Mouse (Mus musculus) gastrocnemius, postnatal 36 days (tissue): ENCODE measurements around the gene Arid3a. TPM values are rescaled to one million over a fixed set of nuclear protein-coding genes. Genes with fewer than 3 reads are reported as not detected.
"Not testable (repeated sequence)": the region's sequence is repeated elsewhere in the genome, so short reads cannot be mapped to it uniquely, and the experiment has no call there.

Experiments
- DNase-seq, 2 experiments: peaks; one replicate each; pipeline ENCODE4 v3.0.0; 2022
- intact Hi-C: fragments of 180-260 bp; cut with DNase I; formaldehyde crosslinking; loops from one replicate; pipeline ENCODE4 v1.15.1; 2025
- total RNA-seq, 2 experiments: library from RNA; stranded (reverse); gene quantifications; 2 replicates each; pipeline ENCODE4 v1.2.3; 2021

Arid3a gene
- total RNA-seq, 2 experiments from 2014 or later, result 1.3 to 1.8 TPM

DNA sequence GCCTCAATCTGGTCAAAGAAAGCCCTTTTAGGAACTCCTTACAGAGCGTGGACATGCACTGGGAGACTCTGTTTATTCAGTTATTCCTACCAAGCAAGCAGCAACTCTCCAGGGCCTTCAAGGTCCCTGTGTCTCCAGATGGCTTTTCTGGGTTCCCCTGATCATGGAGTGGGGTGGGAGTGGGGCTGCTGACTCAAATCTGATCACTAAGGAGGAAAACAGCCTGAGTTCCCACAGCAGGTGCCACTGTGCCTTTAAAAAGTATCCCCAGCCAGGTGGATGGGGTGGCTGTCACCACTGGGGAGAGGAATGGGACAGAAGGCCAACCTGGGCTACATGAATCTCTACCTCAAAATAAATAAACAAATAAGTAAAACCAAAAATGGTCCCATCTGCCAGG, 16.1 kb downstream of the Arid3a start:
- DNase-seq, result no peak
- intact Hi-C loops, result no loop called here

DNA sequence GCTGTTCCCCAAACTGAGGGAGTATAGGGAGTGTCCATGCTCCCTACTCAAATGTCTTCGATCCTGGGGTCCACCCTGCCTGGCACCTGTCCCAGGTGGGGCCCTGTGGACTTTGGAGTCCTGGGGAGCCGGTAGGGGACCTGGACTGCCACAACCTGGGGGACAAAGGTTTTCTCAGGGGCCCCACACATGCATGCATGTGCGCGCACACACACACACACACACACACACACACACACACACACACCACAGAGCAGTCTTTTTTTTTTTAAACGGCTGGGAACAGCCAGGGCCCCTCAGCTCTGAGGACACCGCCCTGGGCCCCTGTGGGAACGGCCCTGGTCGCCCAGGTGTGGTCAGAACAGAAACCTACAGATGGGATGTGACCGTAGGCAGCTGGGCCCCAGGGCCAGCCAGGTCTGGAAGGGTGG, 16.6 kb downstream of the Arid3a start:
- no peak for DNase-seq
- intact Hi-C loops, result no loop called here

DNA sequence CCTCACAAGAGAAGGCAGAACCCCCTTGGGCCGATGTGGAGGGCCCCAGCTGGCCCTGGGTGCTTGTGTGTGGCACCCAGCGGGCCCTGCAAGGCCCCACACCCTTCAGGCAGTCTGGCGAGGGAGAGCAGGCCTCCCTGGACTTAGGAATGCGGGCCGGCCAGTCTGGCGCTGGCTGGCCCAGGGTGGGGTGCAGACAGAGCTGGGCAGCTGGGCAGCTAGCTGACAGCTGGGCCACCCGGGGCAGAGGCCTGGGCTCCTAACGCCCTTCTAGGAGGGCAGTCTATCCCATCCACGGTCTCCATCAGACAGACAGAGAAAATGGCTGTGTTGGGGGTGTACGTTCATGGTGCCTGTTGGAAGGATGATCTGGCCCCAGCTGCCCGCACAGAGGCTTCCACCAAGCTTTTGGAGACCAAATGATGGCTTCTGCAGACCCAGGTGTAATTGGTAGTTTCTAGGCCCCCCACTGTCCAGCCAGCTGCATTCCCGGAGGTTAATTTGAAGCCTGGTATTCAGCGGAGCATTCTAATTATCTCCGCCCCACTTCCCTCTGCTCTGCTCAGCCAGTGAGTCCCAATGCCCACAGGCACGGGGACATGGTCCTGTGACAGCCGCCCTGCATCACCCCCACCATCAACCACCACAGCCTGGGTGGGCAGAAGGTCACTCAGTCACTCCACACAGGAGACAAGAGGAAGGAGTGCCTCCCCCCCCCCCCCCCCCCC, 18.8 kb downstream of the Arid3a start:
- DNase-seq, result no peak
- intact Hi-C loops, result no loop called here

DNA sequence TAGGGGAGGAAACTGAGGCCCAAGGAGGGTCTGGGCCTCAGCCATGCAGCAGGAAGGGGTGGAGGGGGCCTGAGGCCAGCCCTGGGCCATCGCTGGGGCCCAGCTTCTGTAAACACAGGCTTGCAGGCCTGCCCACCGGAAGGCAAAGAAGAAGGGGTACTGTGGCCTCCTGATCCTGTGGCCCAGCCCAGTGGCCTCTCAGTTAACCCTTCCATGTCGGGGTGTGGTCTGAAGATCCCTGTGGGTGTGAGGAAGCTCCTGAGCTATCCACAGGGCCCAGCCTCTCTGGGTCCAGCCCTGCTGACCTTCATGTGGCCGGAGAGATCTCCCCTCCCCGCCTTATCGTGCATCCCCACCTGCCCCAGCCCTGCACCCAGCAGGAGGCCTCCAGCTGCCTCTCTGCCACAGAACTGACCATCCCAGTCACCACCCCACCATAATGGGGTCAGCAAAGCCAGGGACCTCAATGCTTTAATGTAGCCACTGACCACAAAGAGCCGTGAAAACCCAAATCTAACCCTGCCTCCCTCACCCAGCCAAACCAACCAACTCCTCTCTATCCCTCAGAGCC, 20.0 kb downstream of the Arid3a start:
- intact Hi-C loops, result no loop called here
- DNase-seq, result no peak

DNA sequence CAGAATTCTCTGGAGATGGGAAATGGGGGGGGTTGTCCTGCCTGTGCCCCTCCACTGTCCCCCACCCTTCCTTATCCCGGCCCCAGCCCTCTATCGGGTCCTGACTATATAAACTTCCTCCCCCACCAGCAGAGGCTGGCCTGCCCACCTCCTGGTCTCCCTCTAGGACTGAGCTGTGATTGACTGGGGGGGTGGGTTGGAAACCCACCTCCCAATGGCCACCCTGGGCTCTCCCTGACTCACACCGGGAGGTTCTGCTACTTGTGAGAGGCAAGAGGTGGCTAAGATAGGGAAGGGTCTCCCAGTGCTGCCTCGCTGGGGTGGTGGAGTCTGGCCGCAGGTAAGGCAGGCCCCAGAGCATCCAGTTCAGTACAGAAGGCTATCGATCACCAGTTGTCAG, 20.7 kb downstream of the Arid3a start:
- DNase-seq, result no peak
- intact Hi-C loops, result no loop called here

DNA sequence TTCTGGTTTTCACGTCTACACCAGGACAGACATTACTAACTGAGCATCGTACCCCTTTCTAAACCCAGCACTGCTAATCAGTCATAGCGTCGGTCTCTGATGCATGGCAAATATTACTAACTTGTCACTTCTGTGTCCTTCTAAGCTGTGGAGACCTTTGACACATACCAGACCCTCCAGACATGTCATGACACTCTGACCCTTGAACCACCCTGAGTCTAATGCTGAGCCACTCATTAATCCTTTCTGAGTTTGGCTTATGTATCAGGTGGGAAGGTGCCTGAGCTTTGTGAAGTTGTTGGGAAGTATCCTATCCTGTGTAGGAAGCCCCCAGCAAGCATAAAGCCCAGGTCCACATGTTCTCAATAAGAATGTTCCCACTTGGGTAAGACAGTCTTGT, 23.0 kb downstream of the Arid3a start:
- DNase-seq, result no peak
- intact Hi-C loops, result loop anchor here (5.0 kb wide), 1 partner anchor 113 kb away; no protein-coding TSS in a partner anchor

DNA sequence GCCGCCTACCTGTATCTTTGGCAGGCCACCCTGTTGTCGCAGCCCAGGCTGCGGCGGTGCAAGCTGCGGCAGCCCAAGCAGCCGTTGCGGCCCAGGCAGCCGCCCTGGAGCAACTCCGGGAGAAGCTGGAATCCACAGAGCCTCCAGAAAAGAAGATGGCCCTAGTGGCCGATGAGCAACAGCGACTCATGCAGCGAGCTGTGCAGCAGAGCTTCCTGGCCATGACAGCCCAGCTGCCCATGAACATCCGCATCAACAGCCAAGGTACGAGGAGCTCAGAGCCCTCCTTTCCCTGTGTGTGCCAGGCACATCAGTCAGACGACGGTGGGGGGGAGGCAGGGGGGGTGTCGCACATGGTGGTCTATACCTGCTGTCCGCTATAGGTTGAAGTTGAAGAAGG, 23.8 kb downstream of the Arid3a start:
- intact Hi-C loops, result loop anchor here (5.0 kb wide), 1 partner anchor 113 kb away; no protein-coding TSS in a partner anchor
- DNase-seq, result no peak

DNA sequence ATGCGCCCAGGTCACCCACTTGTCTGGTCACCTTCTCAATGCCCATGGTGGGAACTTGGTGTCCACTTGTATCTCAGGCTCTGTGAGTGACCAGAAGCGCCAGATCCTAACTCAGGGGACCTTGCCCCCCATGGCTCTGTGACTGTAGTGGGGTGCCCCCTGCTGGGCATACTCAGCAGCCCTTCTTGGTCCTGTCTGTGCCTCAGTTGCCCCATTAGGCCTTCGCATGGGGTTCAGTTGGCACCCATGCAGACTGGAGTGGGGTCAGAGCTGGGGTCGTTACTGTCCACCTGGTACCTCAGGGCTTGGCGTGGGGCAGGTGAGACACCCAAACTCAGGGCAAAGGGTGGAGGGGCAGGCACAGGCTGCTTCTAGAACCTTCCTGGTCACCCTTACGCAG, 27.1 kb downstream of the Arid3a start:
- intact Hi-C loops, result loop anchor here (2.0 to 5.0 kb wide), 2 partner anchors 27 to 117 kb away; partner anchors contain the start of gene Arid3a
- DNase-seq, result peak in 1 of 2 experiments; percentile 17

DNA sequence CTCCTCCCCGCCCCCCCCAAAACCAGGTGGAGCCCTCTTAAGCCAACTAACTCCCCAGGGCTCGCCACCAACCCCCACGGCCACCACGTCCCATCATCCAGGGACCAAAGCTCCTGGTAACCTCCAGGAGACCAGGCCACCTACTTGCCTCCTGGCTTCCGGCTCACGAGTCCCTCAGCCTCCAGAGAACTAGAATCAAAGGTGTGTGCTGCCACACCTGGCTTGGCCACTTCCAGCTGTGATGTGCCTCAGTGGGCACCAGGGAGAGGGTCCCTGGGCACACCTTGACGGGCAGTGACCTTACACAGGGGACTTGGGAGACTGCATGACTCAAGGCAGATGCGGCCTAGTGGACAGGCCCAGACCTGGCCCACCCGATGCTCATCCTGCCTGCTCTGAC, 28.8 kb downstream of the Arid3a start:
- no peak for DNase-seq
- intact Hi-C loops, result loop anchor here (2.0 kb wide), 2 partner anchors 29 to 65 kb away; partner anchors contain the start of genes Arid3a and Cfd

DNA sequence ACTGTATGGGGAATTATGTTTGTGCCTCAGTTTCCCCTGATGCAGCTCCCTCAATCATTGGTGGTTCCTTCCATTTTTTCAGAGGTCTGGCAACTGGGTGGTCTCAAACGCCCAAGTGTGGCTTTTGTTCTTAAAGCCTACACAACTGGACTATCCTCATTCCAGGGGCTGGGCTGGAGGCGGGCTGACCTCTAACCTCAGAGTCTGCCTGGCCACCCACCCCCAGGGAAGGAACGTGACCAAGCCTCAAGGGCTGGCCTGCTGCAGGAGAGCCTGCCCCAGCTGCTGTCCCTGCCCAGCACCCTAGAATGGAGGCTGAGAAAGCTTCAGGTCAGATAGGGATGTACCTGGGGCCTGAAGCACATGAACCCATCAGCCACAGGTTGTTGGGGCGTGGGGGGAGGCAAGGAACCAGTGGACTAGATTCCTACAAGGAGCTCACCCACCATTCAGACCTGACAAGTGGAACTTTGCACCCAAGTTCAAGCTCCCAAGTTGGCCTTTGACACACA, 29.9 kb downstream of the Arid3a start:
- intact Hi-C loops, result loop anchor here (2.0 kb wide), 1 partner anchor 66 kb away; the partner anchor contains the start of gene Cfd
- DNase-seq, result no peak

DNA sequence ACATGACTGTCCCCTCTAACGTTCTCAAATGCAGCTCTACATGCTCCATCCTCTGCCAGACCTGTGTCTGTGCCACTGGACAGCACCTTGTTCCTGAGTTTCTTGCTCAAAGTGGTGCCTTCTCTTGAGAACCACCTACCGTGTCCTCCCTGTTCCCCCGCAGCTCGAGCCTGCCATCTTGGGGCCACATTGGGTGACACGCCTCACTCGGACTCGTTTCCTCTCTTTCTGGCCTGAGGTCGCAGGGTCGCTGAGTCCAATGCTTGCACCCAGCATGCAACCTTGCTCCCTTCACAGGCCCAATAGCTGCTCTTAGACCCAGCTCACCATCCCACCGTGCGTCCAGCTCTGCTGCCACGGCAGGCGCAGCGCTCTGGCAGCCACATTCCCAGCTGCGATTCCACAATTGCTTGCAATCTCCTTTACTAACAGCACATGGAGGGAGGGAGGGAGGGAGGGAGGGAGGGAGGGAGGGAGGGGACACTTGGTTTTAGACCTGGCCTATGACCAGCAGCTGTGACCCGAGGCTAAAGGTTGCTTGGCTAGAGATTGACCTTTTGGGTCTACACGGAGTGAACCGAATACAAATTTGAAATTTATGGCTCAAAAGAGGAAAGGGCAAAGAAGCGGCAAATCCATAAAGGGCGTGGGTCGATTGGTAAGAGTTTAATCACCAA, 31.4 kb downstream of the Arid3a start:
- intact Hi-C loops, result loop anchor here (1.0 kb wide), 1 partner anchor 33 kb away; no protein-coding TSS in a partner anchor

DNA sequence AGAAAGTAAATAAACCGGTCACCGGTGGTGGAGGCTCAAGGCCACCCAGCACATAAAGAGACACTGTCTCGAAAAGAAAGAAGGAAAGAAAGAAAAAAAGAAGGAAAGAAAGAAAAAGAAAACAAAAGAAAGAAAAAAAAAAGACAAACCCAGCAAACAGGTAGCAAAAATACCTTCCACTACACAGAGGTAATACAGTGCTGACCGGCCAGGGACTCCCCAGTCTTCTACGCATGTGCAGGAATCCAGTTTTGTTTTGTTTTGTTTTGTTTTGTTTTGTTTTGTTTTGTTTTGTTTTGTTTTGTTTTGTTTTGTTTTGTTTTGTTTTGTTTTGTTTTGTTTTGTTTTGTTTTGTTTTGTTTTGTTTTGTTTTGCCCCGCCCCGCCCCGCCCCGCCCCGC, 32.6 kb downstream of the Arid3a start:
- not testable (repeated sequence) for DNase-seq

More for the DNA sequence above, 31.4 kb downstream of the Arid3a start:
- DNase-seq, result peak; percentile 70 to 77

DNA sequence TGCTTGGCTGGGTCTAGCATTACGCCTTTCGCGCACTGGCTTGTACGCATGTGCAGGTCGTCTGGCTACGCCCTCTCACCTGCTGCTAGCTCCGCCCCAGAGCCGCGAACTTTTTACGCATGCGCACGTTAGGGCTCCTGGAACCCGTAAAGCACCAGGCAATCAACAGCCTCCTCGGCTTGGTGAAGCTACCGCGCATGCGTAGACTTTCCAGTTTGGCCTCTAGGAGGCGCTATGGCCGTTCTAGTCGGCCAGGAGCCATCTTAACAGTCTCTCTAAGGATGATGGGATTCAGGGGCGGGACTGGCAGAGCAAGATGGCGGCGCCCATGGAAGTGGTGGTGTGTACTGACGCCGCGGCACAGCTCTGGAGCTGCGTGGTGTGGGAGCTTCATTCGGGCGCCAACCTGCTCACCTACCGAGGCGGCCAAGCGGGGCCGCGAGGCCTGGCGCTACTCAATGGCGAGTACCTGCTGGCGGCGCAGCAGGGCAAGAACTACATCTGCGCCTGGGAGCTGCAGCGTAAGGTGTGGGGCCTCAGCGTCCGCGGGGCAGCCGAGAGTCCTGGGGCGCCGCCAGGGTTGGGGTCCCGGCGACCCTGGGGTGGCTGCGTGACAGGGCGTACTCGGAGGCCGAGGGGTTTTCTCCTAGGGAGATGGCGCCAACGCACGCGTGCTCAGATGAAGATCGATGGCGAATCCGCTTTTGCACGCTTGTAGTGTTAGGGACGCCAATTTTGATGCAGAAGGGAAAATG, 33.2 kb downstream of the Arid3a start, which contains the start of gene Wdr18:
Gene Wdr18 (plus strand): TSS at position 306 of the 755 bp plus-strand sequence.
- intact Hi-C loops, result no loop called here
- peak; percentile 98 to 99 for DNase-seq

More for the DNA sequence above, 32.6 kb downstream of the Arid3a start:
- intact Hi-C loops, result not testable (repeated sequence)

DNA sequence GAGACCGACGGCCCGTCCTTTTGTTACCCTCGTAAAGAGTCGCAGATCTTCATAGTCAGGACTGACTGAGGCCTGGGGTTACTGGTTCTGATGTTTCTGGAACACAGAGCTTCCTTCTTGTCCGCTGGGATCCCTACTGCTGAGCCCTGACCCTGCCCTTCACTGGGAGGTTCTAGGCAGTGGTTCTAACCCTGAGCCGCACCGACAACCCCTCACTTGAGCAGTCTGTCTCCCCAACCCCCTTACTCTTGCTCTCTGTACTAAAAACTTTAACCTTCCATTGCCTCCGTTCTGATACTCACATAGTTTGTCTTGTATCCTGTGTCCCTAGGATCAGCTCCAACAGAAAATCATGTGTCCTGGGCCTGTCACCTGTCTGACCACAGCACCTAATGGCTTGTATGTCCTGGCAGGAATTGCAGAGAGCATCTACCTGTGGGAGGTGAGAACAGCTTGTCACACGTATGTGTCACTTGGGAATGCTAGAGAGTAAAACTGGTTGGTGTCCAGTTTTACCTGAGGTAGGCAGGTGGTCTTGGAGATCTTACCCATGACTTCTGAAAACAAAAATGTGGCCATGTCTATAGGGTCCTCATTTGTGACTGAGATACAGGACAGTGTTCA, 33.9 kb downstream of the Arid3a start:
- intact Hi-C loops, result no loop called here
- no peak for DNase-seq

DNA sequence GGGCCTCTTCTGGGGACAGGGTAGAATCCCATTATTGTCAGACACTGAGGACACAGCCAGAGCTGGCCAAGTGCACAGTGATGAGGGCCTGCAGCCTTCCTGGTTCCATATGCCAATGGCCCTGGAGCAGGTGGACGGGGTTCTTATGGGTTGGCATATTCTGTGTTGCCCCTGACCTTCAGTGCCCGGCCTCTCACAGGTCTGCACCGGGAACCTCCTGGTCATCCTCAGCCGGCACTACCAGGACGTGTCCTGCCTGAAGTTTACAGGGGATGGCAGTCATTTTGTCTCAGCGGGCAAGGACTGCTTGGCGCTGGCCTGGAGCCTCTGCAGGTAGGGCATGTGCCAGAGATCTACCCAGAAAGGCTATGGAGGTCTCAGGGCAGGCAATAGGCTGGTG, 37.9 kb downstream of the Arid3a start:
- intact Hi-C loops, result loop anchor here (2.0 kb wide), 1 partner anchor 16 kb away; no protein-coding TSS in a partner anchor
- no peak for DNase-seq

DNA sequence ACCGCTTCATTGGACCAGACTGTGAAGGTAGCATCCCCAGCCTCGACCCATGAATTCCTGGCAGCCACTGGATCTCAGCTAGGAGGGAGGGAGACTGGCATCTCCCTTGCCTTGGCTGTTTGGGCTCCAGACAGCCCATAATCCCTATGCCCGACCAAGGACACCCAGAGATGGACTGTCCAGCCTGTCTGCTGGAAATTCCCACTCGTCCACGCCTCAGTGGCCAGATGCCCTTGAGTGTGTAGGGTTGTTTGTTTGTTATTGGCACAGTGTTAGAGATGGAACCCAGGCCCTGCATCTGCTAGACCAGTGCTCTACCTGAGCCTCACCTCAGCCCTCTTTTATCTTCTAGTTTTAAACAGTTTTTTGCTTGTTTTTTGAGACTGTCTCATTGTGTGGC, 38.5 kb downstream of the Arid3a start:
- intact Hi-C loops, result loop anchor here (2.0 kb wide), 1 partner anchor 15 kb away; no protein-coding TSS in a partner anchor
- no peak for DNase-seq

DNA sequence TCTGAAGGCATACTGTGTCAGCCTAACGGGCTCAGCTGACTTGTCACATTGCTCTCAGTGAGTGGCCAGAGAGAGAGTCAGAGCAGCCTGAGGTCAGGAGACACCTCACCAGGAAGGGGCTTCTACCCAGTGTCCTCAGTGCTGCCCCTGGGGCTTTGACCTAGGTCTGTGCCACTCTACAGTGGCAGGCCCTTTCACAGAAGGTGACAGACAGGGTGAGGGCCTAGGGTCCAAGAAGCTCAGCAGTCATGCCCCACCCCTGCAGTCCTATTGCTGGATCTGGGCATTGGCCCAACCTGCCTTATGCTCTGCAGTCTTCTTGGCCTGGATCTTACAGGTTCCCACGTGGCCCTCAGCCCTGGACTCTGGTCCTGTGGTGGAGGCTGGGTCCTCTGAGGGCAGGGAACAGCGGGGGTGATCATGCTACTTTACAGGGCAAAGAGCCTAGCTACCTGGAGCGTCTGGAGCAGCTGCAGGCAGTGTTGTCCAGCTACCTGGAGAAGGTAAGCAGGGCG, 40.1 kb downstream of the Arid3a start:
- DNase-seq, result no peak
- intact Hi-C loops, result no loop called here

DNA sequence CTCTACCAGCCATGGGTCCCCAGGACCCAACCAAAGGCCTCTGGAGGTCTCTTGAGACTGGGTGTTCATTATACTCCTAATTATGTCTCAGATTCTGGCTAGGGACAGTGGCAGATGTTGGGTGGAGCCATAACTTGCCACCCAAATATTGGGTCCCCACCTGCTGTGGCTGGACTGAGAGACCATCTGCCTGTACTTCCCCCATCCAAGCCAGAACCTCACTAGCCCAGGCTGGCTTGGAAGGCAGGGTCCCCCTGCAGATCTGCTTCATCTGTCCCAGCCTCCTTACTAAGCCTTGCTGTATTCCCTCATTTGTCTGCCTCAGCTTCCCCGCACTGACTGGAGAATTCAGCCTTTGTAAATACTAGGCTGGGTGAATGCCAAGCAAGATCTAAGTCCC, 41.3 kb downstream of the Arid3a start:
- intact Hi-C loops, result no loop called here
- no peak for DNase-seq

DNA sequence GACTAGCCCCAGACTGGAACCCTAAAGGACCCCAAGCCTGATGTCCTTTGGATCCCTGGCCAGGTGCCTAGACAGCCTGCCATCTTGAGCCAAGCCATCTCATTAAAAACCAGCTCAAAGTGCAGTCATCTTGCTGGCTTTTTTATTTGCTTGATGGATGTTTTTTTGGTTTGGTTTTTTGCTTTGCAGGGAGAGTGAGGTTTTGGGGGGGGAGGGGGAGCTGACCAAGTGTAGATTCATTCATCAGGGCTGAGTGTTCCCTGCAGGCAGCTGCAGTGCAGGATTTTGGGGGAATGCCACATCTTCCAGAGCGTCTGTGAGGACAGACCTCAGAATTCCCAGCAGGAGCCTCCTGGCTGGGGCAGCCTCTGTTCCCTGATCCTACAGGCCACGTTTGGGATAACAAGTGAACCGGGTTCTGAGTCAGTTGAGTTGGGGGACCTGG, 42.3 kb downstream of the Arid3a start:
- DNase-seq, result no peak
- intact Hi-C loops, result no loop called here
